Mouse (Mus musculus) kidney, adult 18-20 months (tissue): ENCODE data around the gene Ank2.
"Not testable (repeated sequence)": the region's sequence is repeated elsewhere in the genome, so short reads cannot be mapped to it uniquely, and the experiment has no call there.

Experiments
- DNase-seq: peaks from one replicate; pipeline ENCODE4 v3.0.0; 2021

Ank2 gene

DNA sequence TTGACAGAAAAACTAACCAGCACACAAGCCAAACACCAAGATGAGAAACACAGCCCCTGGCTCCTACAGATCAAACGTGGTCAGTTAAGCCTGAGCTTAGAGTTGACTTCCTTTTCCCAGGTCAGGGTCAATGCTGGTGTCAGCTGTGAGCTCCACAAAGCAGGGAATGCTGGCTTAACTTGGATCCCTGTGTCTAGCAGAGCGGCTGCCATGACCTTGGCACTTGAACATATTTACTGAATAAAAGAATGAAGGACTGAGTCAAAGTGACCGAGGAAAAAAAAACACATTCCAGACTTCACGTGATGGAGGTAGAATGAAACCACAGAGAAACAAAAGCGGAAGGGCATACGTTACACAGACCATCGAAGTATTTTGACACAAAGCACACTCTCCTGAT is 150.2 kb downstream of the Ank2 start:
- DNase-seq: no peak

GRCm38 (mm10) chr3:127345860-127346459 is 153.2 kb downstream of the Ank2 start:
- DNase-seq: no peak

GRCm38 (mm10) chr3:127341300-127341699 is 157.8 kb downstream of the Ank2 start:
- no peak for DNase-seq

GRCm38 (mm10) chr3:127334876-127335275 is 164.3 kb downstream of the Ank2 start:
- DNase-seq: no peak

GRCm38 (mm10) chr3:127331562-127331961 is 167.6 kb downstream of the Ank2 start:
- no peak for DNase-seq

DNA sequence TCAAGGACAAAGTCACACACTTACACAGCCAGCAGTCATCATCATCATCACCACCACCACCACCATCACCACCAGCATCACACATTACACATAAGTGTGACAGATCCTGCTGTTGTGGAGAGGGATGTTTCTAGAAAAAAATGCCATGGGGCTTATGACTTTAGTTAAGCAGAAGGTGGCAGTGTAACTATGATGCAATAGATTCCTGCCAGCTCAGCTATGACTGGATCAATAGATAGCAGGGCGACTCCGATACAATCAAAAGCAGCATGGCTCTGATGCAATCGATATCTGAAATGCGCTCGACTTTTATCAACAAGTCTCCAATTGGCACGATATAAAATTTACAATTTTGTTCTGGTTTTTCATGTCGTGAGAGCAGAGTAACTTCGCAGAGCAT is 172.8 kb downstream of the Ank2 start:
- DNase-seq: no peak

DNA sequence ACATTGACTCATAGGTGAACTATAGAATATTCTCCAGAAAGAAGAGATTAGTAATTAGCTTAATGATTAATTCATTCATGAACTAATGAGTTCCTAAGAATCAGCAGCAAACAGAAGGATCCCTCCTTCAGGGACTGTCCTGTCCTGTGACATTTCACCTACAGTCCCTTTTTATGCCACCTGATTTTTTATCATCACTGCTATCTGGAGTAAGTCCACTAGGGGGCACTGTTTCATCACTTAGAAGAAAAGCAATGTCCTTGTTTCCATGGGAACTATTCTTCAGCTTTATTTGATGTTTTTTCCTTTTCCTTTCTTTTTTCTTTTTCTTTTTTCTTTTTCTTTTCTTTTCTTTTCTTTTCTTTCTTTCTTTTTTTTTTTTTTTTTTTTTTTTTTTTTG is 176.3 kb downstream of the Ank2 start:
- DNase-seq: no peak

DNA sequence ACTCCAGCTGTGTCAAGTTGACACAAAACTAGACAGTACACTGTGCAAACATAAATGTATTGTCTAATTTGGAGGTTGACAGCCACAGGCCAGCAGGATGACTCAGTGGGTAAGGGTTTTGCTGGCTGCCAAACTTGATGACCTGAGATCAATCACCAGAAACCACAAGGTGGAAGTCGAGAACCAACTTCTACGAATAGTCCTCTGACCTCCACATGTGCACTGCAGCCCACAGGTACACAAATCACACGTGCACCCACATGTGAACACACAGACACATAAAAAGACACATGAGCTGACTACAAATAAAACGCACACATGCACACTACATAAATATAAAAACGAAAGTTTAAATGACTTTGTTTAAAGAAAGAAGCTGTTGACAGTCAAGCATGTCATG is 177.5 kb downstream of the Ank2 start:
- DNase-seq: no peak

DNA sequence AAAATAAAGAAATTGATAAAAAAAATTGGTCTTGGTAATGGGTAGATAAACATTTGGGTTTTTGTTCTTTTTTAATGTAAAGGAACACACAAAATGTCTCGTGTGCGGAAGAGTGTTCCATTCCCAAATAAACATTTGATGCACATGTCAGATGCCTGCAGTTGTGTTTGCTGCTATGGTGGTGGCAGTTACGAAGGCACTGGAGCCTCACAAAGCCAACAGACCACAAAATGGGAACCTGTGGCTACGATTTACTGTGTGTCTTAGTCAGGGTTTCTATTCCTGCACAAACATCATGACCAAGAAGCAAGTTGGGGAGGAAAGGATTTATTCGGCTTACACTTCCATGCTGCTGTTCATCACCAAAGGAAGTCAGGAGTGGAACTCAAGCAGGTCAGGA is 178.1 kb downstream of the Ank2 start:
- DNase-seq: not testable (repeated sequence)

DNA sequence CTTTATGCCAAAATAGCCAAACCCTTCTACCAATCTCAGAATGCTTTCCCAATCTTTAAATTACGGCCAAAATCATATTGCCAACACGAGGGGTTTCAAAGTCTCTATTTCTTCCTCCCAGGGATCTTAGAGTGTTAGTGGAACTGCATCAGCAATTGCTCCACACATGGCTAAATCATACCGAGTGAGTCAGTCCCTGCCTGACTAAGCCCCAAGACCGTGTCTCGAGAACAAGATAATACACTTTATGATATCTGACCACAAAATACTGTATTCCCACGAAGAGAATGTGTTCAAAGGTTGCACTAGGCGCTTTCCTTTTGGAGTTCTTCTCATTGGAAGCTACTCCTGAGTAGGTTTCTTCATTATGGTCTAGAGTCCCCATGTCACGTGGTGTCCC is 178.8 kb downstream of the Ank2 start:
- DNase-seq: no peak

GRCm38 (mm10) chr3:127317641-127318040 is 181.5 kb downstream of the Ank2 start:
- no peak for DNase-seq

- no peak for DNase-seq
Measured at GRCm38 (mm10) chr3:127316717-127317116, 182.4 kb downstream of the Ank2 start.

GRCm38 (mm10) chr3:127311521-127311920 is 187.6 kb downstream of the Ank2 start:
- DNase-seq: no peak

GRCm38 (mm10) chr3:127310079-127310478 is 189.1 kb downstream of the Ank2 start:
- DNase-seq: no peak

DNA sequence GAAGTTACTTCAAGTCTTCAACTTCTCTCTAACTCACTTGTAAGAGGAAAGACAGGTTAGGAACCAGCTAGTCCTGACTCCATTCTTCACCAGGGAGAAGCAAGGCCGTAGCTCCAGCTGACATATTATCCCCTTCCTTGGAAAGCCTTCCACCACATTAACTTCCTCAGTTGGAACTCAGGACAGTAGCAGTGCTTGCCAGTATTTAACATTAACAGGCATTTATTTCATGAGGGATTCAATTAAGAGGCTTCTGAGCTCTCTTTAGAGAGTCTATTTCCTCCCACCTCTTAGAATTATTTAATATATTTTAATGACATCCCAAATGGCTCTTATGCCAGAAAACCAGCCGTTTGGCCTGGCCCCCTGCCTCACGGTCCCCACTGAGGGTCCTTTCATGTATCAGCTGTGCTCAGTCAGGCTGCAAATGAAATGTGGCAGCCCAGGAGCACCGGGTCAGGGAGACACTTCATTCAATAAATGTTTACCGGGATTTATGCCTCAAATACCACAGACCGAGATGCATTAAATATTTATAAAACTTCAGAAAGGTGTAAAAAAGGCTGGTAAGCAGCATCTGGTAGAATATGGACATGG is 195.1 kb downstream of the Ank2 start:
- DNase-seq: no peak

GRCm38 (mm10) chr3:127303041-127303440 is 196.1 kb downstream of the Ank2 start:
- DNase-seq: no peak

- DNase-seq: no peak
Measured at GRCm38 (mm10) chr3:127300790-127301189, 198.4 kb downstream of the Ank2 start.

DNA sequence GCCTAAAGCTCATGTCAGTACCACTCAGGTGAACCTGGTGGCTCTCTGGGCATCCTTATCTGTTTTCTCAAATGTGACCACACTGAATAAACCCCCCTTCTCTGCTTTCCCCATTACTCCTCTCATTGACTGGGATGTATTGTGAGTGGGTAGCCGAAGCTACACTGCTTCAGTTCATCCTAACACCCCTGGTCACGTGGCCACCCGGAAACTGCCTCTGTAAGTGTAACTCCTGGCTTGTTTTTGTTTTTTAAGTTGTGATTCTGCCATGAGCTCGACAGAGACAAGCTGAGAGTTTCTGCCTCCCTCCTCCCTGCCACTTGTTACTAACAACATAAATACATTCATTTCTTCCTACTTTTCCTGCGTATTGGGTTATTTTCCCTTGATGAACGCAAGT is 203.2 kb downstream of the Ank2 start:
- DNase-seq: no peak

DNA sequence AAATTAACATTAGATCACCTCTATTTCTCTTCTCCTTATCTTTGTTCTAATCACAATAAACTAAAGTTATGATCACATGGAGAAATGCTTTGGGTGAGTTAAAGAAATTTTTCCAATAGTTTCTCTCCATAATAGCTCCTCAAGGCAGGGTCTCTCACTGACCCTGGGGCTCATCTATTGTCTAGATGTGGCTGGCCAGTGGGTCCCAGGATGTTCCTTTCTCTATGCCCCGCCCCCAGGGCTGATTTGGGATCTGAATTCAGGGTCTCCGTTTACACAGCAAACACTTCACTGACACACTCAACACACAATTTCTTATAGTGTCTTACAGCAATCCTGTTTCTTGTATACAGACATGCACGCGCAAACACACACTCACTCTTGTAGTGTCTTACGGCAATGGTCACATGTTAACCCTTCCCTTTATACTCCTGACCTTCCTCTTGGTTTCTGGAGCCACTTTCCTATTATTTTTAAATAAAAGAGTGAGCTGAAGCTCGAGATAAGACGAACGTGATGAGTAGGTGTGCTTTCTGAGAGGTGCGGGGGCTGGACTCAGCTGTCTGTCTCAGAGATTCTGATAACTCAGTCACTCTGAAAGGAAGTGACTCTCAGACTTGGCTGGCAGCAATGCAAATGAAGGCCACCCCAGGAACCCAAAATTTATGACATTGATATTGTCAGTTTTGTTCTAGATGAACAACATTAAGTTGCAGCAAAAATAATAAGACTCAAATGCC is 204.4 kb downstream of the Ank2 start:
- DNase-seq: no peak

GRCm38 (mm10) chr3:127294079-127294478 is 205.1 kb downstream of the Ank2 start:
- no peak for DNase-seq

DNA sequence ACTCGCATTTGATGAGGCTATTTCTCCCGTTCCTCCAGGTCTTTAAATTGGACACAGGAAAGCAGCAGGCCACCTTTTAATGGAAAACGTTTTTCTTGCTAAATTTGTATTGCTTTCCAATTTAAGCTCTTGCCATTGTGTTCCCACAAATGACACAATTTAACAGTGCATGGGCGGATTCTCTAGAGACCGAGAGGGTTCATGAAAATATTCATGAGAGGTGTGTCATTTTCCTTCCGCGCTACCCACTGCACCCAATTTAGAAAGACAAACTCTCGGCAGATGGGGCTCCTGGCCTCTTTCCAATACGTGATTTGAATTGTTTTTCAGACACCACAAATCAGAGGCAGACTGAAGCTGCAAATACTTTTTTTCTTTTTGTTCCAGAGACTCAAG is 205.7 kb downstream of the Ank2 start:
- no peak for DNase-seq

GRCm38 (mm10) chr3:127292864-127293478 is 206.2 kb downstream of the Ank2 start:
- no peak for DNase-seq

DNA sequence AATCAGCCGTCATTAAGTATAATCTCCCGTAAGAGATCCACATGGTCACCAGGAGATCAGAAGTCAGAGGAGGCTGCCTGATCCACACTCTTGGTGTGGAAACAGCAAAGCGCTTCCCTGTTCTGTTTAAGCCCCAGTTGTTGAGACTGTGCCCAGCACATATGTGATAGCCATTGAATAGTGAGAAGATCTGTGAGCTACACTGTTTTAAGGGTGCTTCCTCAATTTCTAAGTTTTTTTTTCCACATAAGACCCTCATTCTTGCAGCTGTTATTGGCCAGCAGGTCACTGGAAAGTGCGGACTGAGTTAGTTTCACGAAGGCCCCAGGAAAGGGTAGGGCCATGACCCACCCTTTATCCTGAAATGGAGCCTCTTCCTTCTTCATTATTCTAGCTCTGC is 216.9 kb downstream of the Ank2 start:
- DNase-seq: no peak

GRCm38 (mm10) chr3:127281390-127281789 is 217.8 kb downstream of the Ank2 start:
- no peak for DNase-seq
